Mouse (Mus musculus): Measurements from ENCODE around the gene Cer1.

The Cer1 gene

GRCm38 (mm10) chr4:82884636-82885534 is at the start of gene Cer1:
TSS of gene Cer1 (minus strand) at chr4:82885148.
- DNase-seq (ENCODE audit: low spot score), result no peak

GRCm38 (mm10) chr4:82934308-82934707 is 49.4 kb upstream of the Cer1 start:
- no peak for DNase-seq (ENCODE audit: low spot score)

- peak; percentile 60 for DNase-seq (ENCODE audit: low spot score)
These were observed 48.8 kb upstream of the Cer1 start for GRCm38 (mm10) chr4:82933698-82934210.

DNA sequence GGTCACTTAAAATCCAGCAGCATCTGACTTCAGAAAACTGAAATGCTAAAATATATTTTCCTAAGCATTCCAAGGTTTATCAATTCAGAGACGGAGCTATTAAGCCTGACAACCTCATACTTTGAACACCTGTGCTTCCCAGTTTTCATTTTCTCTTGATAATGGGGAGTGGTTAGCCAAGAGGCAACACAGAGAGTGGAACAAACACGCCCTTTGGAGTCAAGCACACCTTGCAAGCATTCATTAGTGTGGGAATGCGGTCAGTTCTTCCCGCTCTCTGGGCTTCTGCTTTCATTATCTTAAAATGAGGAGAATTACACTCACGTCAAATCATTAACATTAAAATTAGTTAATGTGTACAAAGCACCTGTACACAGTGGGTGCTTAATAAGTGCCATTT is 45.1 kb upstream of the Cer1 start:
- no peak for DNase-seq (ENCODE audit: low spot score)

DNA sequence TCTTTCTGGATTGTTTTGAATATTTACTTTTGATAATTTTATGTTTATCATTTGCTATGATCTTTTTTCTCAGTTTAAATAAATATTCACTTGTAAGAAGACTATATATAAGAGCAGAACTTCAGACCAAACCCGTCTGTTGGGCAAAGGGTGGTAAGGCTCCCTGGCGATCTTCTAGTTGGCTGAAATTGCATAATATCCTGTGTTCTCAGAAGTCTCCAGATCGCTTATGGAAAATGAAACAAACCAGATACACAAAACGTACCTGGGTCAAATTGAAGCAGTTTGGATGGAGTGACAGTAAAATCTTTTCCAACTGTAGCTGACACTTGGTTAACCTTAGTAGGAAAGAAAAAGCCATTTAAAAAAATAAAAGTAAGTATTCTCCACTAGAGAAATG is 37.0 kb upstream of the Cer1 start:
- DNase-seq (ENCODE audit: low spot score), result no peak

DNA sequence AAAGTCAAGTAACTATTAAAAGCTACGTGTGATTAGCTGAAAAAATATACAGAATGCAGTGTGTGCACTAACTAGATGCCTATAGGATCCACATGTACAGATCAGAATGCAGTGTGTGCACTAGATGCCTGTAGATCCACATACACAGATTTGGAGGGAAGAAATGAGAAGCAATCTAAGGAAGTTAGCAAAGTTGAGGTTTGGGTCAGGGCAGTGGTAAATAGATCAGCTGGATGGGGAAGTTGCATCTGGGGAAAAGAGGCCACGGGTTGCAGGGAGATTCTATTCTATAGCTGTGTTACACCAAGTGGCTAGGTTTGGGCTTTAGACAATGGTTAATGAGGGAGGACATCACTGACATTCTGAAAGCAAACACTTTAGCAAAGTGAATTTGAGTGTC is 33.7 kb upstream of the Cer1 start:
- DNase-seq (ENCODE audit: low spot score), result no peak

DNA sequence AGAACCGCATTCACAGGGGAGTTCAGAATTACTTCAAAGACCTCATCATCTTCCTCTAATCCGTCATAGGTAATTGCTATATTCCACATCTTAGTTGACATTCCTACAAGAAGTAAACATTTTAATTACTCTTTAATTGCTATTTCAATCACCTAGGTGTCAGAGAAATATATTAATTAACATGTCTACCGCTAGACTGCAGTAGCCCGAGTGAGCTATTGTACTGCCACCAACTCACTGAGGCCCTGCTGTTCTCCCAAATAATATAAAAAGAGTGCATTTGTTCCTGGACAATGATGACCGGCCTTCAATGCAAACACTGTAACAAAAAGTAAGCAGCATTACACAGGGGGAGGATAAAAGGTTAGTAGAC is 31.7 kb upstream of the Cer1 start:
- DNase-seq (ENCODE audit: low spot score), result no peak

- DNase-seq (ENCODE audit: low spot score), result no peak
These were observed 31.2 kb upstream of the Cer1 start for GRCm38 (mm10) chr4:82916003-82916677.

DNA sequence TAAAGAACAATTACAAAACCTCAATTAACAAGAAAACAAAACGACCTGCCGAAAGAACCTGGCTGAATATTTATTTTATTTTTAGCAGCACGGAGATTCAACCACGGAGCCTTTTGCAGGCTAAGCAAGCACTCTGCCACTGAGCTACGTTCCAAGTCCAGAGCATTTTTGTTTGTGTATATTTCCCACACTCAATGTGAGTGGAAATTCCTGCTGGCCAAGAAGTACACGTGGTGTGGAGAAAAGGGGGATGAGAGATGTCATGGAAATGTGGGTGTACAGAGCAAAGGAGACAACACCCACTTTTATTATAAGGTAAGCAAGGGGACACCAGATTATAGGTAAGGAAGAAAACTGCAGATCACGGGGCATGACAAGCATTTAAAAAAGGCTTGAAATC is 30.6 kb upstream of the Cer1 start:
- no peak for DNase-seq (ENCODE audit: low spot score)

DNA sequence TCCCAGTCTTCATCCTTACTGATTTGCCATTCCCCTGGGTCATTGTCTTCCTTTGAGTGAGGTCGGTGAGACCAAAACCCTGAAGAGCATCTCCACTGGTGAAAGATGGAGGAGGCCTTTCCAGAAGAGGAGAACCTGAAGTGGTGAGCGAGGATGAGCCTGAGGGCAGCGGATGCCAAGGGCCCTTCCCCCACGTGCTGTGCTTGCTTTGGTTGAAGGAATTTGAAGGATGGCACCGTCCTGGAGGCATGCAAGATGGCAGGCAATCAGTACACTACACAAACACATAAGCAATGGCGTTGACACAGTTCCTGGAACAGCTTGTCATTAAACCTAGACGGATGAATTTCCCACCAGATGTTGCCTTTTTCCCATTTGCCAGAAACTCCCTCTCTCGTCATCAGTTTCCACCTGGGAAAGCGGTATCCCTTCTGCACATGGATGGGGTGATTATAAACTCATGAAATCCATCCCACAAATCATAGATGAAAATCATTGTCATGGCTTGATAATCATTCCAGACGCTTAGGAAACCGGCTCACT is 29.7 kb upstream of the Cer1 start:
- DNase-seq (ENCODE audit: low spot score), result no peak

DNA sequence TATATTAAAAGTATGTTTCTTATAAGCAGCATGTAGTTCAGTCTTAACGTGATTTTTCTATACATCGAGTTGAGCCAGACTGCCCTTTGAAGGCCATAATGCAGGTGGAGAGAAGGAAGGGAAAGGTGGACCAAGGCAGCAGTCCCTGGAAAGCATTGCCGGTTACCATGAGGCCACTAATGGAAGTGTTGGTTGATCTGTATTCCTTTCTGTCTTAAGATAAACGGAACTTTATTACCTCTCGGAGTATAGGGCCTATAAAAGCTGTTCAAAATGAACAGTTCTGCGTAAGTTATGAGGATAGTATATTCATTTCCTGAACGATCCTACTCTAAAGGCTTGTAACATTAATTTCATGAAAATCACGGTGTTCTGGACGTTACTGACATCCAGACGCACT is 10.3 kb upstream of the Cer1 start:
- no peak for DNase-seq (ENCODE audit: low spot score)

DNA sequence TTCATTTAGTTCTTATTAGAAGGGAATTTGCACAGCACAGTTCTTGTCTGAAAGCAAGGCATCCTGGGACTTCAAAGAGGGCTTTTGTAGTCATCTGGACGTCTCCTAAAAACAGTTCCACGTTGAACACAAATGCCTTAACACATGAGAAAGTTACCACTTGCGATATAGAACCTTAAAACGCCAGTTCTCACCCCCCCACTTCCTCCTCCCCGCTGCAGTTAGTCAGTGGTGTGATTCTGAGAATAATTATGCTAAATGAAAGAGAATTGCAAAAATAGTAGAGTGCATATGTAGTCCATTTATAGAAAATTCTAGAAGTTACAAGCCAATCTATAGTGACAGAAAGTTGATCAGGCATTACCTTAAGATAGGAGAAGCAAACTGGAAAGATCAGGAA is 7.3 kb upstream of the Cer1 start:
- DNase-seq (ENCODE audit: low spot score), result no peak

DNA sequence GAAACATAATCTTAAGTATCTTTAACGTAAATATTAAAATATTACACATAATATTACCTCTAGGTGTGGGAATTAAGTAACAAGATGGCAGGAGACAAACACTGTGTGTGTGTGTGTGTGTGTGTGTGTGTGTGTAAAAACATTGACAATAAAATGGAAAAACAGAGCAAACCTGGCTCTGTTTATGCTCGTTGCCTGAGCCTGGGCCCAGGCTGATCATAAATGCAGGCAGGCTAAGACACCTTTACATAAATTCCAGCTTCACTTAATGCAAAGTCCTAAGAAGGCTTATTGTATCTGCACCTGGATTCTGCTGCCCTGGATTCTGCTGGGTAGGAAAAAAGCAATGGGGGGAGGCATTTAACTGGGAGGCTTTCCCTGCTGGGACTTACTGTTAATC is 6.6 kb upstream of the Cer1 start:
- no peak for DNase-seq (ENCODE audit: low spot score)

DNA sequence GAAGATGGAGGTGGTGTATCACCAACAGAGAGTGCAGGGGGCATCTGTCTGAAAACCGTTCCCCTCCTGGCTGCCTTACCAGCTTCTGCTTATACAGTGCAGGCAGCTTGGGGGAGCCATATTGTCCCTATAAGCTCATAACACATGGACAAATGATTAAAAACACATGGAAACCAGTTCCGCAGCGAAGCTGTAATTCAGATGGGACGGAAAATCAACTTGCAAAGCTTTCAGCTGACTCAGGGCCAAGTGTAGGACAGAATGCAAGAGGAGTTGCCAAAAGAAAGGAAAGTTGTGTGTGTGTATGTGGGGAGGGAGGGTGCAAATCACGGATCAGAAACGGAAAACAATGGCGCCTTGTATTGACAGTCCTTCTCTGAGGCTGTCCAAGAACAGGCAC is 6.1 kb upstream of the Cer1 start:
- DNase-seq (ENCODE audit: low spot score), result no peak

GRCm38 (mm10) chr4:82890585-82890984 is 5.6 kb upstream of the Cer1 start:
- no peak for DNase-seq (ENCODE audit: low spot score)

DNA sequence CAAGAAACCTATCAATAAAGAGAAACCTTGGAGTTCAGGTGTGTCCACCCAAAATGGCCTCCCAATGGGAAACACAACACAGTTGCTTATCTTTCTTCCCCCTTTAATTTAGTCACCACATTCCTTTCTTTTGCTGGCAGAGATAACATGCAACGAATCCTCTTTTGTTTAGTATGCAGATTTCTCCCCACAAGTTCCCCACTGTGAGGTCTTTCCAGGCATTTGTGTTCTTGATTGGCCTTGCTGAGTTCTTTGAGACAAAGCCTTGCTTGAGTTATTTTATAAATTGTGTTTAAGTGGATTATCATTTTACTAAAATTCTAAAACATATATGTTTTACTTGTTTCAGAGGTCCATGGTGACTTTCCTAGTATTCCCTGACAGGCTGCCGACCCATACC is 1.2 kb upstream of the Cer1 start:
- DNase-seq (ENCODE audit: low spot score), result no peak

DNA sequence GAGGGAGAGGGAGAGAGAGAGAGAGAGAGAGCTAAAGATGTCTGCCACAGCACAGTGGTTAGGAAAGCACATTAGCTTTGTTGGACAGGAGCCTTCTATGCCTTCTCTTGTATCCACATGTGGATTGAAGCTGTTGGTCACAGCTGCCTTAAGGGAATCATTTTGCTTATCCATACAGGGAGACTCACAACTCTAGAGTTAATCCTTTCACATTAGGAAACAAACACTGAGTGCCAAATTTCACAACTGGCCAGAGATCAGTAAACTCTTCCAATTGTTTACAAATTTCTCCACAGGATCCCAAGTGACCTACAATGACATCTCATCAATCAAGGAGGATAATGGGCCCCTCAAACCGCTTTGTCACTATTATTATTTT is 576 bp upstream of the Cer1 start:
- no peak for DNase-seq (ENCODE audit: low spot score)

DNA sequence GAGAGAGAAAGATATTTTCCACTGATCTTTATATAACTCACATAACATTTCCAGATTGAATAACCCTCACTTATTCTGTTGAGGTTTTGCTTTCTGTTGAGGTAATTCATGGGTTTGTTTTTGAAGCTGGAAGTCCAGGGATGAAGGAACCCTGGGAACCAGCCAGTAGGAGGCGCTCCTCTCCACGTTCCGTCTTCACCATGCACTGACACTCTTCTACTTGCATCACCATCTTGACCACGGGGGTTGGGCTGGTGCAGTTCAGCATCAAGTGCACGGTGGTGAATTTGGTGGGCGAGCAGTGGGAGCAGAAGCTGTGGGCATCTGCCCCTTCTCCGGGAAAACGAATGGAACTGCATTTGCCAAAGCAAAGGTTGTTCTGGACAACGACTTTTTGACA is 2.4 kb downstream of the Cer1 start:
- DNase-seq (ENCODE audit: low spot score), result no peak

DNA sequence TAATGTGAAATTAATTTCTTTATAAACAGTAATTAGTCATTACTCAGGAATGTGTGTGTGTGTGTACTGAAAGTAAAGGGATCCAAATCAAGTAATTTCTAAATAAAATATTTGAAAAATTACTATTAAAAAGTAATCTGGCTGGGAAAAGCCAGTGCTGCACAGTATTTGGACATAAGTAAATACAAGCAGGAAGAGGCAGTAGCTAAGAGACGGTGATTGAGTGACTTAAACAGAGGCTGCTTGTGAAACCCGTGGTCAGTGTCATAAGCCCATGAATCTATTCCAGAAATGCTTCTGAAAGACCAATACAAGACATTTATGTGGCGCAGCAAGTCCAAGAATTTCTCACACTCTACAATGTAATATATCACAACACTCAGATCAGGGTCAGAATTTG is 3.6 kb downstream of the Cer1 start:
- no peak for DNase-seq (ENCODE audit: low spot score)

DNA sequence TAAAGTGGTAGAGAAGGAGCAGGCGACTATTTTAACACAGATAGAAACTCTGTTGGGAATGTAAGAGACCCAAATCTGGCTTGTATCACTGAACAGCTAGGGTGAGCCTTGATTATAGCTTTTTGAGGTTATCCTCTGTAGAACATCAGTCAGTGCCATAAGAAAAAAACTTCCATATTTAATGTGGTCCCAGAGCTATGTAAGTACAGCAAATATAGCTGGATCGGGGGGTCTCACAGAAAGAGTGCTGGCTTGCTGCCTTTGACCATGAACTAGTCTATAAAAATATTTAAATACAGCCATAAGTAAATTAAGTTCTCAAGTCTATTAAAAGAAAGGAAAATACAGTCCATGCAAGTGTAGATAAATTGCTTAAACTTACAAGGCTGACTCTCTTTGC is 4.7 kb downstream of the Cer1 start:
- DNase-seq (ENCODE audit: low spot score), result no peak

DNA sequence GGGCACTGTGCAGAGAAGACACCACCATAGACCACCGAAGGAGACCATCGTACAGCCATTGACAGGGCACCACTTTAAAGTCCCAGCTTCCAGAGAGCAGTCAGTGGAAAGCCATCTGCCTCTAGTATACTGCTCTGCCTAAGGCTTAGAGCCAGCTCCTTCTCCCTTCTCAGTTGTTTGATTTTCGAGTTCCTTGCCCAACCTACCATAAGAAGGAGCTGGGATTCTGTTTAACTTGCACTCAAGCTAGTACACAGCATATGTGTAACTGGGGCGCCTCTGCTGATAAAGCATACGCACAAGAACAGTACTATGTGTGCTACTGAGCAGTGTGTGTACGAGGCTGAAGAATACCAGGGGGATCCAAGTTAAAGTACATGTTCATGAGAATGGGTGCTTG is 5.8 kb downstream of the Cer1 start:
- DNase-seq (ENCODE audit: low spot score), result no peak

DNA sequence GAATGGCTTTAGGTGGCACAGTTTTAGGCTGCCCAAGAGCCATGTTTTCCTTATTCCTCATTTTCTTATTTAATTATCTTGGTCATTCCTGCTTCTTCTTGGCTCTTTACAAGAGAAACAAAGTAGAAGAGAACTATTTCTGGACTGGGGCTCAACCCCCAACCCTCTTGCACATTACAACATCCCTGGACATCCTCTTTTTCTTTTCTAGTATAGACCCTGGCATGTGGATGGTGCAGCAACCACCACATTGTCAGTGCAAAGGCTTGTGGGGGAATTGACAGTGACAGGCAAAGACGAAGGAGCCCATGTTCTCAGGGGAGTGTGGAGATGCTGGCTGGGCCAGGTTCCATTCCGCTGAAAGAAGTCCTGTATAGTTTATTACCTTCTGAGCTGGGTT is 8.3 kb downstream of the Cer1 start:
- no peak for DNase-seq (ENCODE audit: low spot score)

DNA sequence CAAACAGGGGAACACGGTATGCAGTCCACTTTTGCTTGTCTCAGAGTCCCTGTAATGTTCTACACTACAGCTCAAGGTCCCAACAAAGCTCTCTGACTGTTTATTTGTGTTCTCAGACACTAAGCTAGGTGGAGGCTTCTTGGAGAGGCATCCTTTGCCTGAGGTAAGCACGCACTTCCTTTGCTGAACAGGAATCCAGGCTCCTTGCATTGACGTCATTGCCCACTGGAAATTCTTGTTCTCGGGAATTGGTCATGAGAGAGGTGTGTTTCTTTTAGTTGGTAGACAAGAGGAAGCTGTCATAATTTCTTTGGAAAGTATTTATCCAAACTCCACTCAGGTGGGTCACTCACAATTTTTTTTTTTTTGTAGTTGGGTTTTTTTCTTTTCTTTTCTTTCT is 9.4 kb downstream of the Cer1 start:
- no peak for DNase-seq (ENCODE audit: low spot score)
